Mouse (Mus musculus): ENCODE data around the gene Thyn1. TPM values are rescaled to one million over a fixed set of nuclear protein-coding genes. Genes with fewer than 3 reads are reported as not detected.

Gene Thyn1
- polyA plus RNA-seq, 1 experiment from 2014 or later = 128 TPM

DNA sequence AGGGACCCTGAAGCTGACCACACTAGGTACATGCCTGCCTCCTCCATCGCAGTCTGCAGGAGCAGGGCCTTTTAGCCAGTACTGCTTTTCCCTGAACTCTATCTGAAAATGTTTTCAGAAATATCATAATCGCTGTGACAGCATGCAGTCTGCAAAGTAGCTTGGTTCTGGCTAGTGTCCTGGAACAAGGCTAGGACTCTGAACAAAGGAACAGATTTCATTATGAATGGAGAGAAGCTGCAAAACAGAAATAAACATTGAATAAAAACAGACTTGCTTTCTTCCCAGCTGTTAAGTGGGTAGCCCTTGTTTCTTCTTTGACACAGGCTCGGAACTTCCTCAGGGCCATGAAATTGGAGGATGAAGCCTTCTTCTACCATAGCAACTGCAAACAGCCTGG is 5.7 kb downstream of the Thyn1 start:
- H3K9me3 ChIP-seq = no peaks in the 10 kb centered on the region
- no peak overlapping the region for H3K4me2 ChIP-seq (replicated peaks)
- WGBS = 92% methylated on average over 3 of the region's 3 CpGs
- H3K4me3 ChIP-seq = no peak overlapping the region
- no peak for ATAC-seq (ENCODE audit: low FRiP score, low read depth)
- no peak overlapping the region for H3K9ac ChIP-seq
- peaks cover 13% of the 10 kb centered on the region for H3K4me1 ChIP-seq
- peaks cover 67% of the 10 kb centered on the region for H3K36me3 ChIP-seq
- H3K27ac ChIP-seq = no peak overlapping the region
- no peaks in the 10 kb centered on the region for H3K27me3 ChIP-seq (replicated peaks)

DNA sequence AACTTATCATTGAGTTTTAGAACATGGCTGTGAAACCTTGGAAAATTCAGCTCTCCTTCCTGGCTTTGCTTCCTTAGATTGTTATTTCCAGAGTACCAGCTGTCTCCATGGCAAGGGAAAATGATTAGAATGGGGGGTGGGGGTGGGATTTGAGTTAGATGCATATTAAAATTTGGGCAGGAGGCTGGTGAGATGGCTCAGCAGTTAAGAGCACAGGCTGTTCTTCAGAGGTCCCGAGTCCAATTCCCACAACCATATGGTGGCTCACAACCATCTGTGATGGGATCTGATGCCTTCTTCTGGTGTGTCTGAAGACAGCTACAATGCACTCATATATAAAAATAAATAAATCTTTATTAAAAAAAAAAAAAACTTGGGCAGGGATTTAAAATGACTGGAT is 6.4 kb downstream of the Thyn1 start:
- no peak for ATAC-seq (ENCODE audit: low FRiP score, low read depth)
- Histone ChIP-seq H3K27ac (no peak overlapping the region), H3K36me3 (peaks cover 74% of the 10 kb centered on the region)

DNA sequence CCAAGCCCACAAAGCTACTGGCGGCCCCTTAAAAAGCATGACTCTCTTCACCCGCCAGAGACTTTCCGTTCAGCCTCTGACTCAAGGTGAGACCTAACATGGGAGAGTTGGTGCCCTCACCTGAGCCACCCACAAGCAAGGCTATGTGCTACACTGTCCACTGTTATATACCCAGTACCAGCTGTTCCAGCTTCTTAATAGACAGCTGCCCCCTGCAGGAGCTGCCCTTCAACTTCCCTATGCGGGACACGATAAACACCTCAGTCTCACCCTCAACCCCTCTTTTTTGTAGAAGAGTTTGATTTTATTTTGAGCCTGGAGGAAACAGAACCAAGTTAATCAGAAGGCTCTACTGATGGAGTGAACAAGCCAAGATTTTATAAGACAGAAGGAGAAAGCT is 7.4 kb downstream of the Thyn1 start:
- no peak for ATAC-seq (ENCODE audit: low FRiP score, low read depth)
- H3K36me3 ChIP-seq = peaks cover 82% of the 10 kb centered on the region
- H3K27ac ChIP-seq = no peak overlapping the region

More for the DNA sequence above, 6.4 kb downstream of the Thyn1 start:
- Histone ChIP-seq H3K27me3 (replicated peaks) (no peaks in the 10 kb centered on the region), H3K9ac (no peak overlapping the region), H3K9me3 (no peaks in the 10 kb centered on the region), H3K4me1 (peaks cover 6% of the 10 kb centered on the region; the same call in 1 of the 2 replicates), H3K4me2 (replicated peaks) (no peak overlapping the region), H3K4me3 (no peak overlapping the region)
- 86% methylated on average over 1 of the region's 1 CpGs for WGBS

GRCm38 (mm10) chr9:27009231-27009630 is 9.7 kb downstream of the Thyn1 start:
- ATAC-seq (ENCODE audit: low FRiP score, low read depth) = no peak
- Histone ChIP-seq H3K27me3 (replicated peaks) (no peaks in the 10 kb centered on the region), H3K27ac (no peak overlapping the region), H3K4me1 (no peaks in the 10 kb centered on the region), H3K9me3 (no peaks in the 10 kb centered on the region), H3K9ac (no peak overlapping the region), H3K4me3 (no peak overlapping the region), H3K36me3 (peaks cover 97% of the 10 kb centered on the region), H3K4me2 (replicated peaks) (no peak overlapping the region)
- WGBS = 90% methylated on average over 5 of the region's 5 CpGs

More for the DNA sequence above, 7.4 kb downstream of the Thyn1 start:
- Histone ChIP-seq H3K9ac (no peak overlapping the region), H3K4me2 (replicated peaks) (no peak overlapping the region), H3K4me3 (no peak overlapping the region), H3K9me3 (no peaks in the 10 kb centered on the region), H3K27me3 (replicated peaks) (no peaks in the 10 kb centered on the region), H3K4me1 (no peaks in the 10 kb centered on the region)
- 94% methylated on average over 5 of the region's 5 CpGs for WGBS

GRCm38 (mm10) chr9:27011572-27011971 is 12.1 kb downstream of the Thyn1 start:
- 92% methylated on average over 4 of the region's 4 CpGs for WGBS
- H3K9ac ChIP-seq = no peak overlapping the region
- H3K27ac ChIP-seq = no peak overlapping the region
- H3K4me1 ChIP-seq = no peaks in the 10 kb centered on the region
- H3K27me3 ChIP-seq (replicated peaks) = no peaks in the 10 kb centered on the region
- peaks cover 92% of the 10 kb centered on the region for H3K36me3 ChIP-seq
- H3K4me3 ChIP-seq = no peak overlapping the region
- H3K9me3 ChIP-seq = no peaks in the 10 kb centered on the region
- no peak overlapping the region for H3K4me2 ChIP-seq (replicated peaks)
- no peak for ATAC-seq (ENCODE audit: low FRiP score, low read depth)

GRCm38 (mm10) chr9:27018961-27019360 is 19.5 kb downstream of the Thyn1 start:
- Histone ChIP-seq H3K27ac (no peak overlapping the region), H3K36me3 (peaks cover 44% of the 10 kb centered on the region)

GRCm38 (mm10) chr9:27023681-27024080 is 24.2 kb downstream of the Thyn1 start:
- Histone ChIP-seq H3K36me3 (peaks cover 13% of the 10 kb centered on the region; the same call in 1 of the 2 replicates), H3K27ac (no peak overlapping the region), H3K4me3 (no peak overlapping the region), H3K4me2 (replicated peaks) (no peak overlapping the region), H3K9me3 (no peaks in the 10 kb centered on the region), H3K9ac (no peak overlapping the region), H3K27me3 (replicated peaks) (no peaks in the 10 kb centered on the region), H3K4me1 (peaks cover 24% of the 10 kb centered on the region)
- no peak for ATAC-seq (ENCODE audit: low FRiP score, low read depth)
- WGBS = 91% methylated on average over 4 of the region's 4 CpGs

More at GRCm38 (mm10) chr9:27018961-27019360, 19.5 kb downstream of the Thyn1 start:
- no peaks in the 10 kb centered on the region for H3K27me3 ChIP-seq (replicated peaks)
- H3K9me3 ChIP-seq = no peaks in the 10 kb centered on the region
- no peaks in the 10 kb centered on the region for H3K4me1 ChIP-seq
- H3K4me3 ChIP-seq = no peak overlapping the region
- H3K4me2 ChIP-seq (replicated peaks) = no peak overlapping the region
- H3K9ac ChIP-seq = no peak overlapping the region
- no peak for ATAC-seq (ENCODE audit: low FRiP score, low read depth)
- 95% methylated on average over 10 of the region's 10 CpGs for WGBS

- Histone ChIP-seq H3K4me3 (no peak overlapping the region), H3K4me2 (replicated peaks) (peak overlapping the region; percentile 87; the same call in 1 of the 2 replicates), H3K36me3 (peaks cover 4% of the 10 kb centered on the region; the same call in 1 of the 2 replicates), H3K9ac (no peak overlapping the region), H3K27ac (no peak overlapping the region), H3K9me3 (no peaks in the 10 kb centered on the region), H3K27me3 (replicated peaks) (no peaks in the 10 kb centered on the region), H3K4me1 (peaks cover 36% of the 10 kb centered on the region)
- WGBS = 83% methylated on average over 1 of the region's 1 CpGs
- no peak for ATAC-seq (ENCODE audit: low FRiP score, low read depth)
Measured at GRCm38 (mm10) chr9:27026708-27027107, 27.2 kb downstream of the Thyn1 start.

DNA sequence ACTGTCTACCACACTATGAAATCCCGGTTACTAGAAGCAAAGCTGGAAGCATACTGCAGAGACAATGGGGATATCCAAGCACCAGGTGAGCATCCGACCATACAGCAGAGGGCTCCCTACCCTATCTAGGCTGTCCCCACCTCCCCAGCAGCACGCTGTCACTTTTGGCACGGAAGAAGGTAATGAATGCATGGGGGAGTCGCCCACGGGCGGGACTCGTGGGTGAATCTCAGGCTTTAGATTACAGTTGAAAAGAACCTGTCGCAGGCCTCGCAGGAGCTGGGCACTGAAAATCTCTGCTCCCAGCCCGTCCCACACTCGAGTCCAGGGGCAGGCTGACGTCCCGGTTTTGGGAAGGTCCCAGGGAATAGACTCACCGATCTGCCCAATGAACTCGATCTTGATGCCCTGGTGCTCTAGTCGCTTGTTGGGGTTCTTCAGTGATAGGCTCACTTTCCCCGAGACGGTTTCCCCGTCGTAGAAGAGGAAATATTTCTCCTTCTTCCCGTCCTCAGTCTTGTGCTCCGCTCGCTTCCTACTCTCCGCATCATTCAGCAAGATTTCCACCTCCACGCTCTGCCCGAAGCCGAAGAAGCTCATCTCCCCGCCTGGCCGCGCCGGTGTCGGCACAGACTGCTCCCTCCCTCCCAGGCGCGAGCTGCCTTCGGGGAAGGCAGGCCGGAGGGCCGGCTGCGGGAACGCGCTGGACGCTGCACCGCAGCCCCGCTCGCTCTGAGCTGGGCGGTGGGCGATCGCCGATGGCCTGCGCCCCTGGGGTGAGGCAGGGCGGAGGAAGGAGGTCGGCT is 29.7 kb downstream of the Thyn1 start:
- Histone ChIP-seq H3K9ac (peak overlapping the region; percentile 86), H3K4me3 (peak overlapping the region; percentile 95), H3K4me1 (peaks cover 44% of the 10 kb centered on the region), H3K36me3 (peaks cover 4% of the 10 kb centered on the region; the same call in 1 of the 2 replicates), H3K4me2 (replicated peaks) (peak overlapping the region; percentile 87), H3K9me3 (no peaks in the 10 kb centered on the region), H3K27me3 (replicated peaks) (no peaks in the 10 kb centered on the region), H3K27ac (peak overlapping the region; percentile 75)
- peak; percentile 23 for ATAC-seq (ENCODE audit: low FRiP score, low read depth)
- WGBS = under 1% methylated on average over 52 of the region's 52 CpGs

DNA sequence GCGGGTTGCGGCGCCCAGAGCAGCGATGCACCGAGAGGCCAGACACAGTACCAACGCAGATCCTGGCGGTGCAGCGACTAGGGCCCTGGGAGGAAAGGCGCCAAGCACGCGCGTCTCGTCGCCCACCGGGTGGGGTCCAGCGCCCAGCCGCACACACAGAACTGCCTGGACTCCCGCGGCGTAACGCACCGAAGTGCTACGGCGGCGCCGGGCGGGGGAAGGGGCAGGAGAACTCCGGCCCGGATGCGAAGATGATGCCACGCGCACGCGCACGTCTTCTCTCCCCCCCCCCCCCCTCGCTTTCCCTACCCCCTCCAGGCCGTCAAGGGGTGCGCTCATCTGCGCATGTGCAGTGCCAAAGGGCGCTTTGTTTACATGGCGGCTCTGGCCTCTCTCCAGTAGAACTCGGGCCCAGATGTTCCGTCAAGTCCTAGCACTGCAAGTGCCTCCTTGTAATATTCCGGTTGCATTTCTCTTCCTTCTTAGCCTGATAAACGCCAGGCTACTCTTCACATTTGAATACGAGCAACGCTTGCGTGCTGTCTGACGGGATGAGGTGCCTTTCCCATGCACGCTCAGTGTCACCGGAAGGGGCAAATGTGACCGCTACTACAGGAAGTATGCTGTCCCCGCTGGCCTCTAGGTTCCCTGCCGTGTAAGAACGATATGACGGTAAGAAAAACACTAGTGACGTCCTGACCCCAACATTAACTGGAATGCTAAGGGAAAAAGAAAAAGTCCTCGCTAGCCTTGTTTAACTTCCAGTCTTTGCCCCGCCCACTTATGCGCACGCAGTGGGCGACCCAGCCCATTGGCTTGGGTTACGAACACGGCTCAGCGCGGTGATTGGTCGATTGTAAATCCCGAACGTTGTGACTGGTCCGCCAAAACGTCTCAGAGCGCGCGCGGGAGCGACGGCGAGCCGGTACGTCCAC is 30.6 kb downstream of the Thyn1 start, which contains the start of the genes Vps26b and Ncapd3:
Gene Vps26b, minus strand, starts transcription at position 238 of the 935 bp plus-strand sequence.
Gene Ncapd3, plus strand, starts transcription at position 348 of the 935 bp plus-strand sequence.
- H3K9ac ChIP-seq = peak within 1 kb of the TSS; percentile 86
- no peaks in the 10 kb centered on the region for H3K9me3 ChIP-seq
- H3K4me2 ChIP-seq (replicated peaks) = peak within 1 kb of the TSS; percentile 87
- H3K4me1 ChIP-seq = peaks cover 44% of the 10 kb centered on the region
- WGBS = under 1% methylated on average over 78 of the region's 80 CpGs
- H3K27me3 ChIP-seq (replicated peaks) = no peaks in the 10 kb centered on the region
- H3K27ac ChIP-seq = peak within 1 kb of the TSS; percentile 75
- peak within 1 kb of the TSS; percentile 95 for H3K4me3 ChIP-seq
- ATAC-seq (ENCODE audit: low FRiP score, low read depth) = peak; percentile 95
- H3K36me3 ChIP-seq = peaks cover 4% of the 10 kb centered on the region; the same call in 1 of the 2 replicates

- WGBS = under 1% methylated on average over 17 of the region's 17 CpGs
- Histone ChIP-seq H3K9ac (peak overlapping the region; percentile 86), H3K4me2 (replicated peaks) (peak overlapping the region; percentile 87), H3K27ac (peak overlapping the region; percentile 5; the same call in 1 of the 2 replicates), H3K4me1 (peaks cover 44% of the 10 kb centered on the region), H3K27me3 (replicated peaks) (no peaks in the 10 kb centered on the region), H3K4me3 (peak overlapping the region; percentile 95), H3K36me3 (peaks cover 4% of the 10 kb centered on the region; the same call in 1 of the 2 replicates), H3K9me3 (no peaks in the 10 kb centered on the region)
- ATAC-seq (ENCODE audit: low FRiP score, low read depth) = peak; percentile 19; the same call in 1 of the 2 replicates
Measured at GRCm38 (mm10) chr9:27030763-27031100, 31.2 kb downstream of the Thyn1 start.

- Histone ChIP-seq H3K4me3 (no peak overlapping the region), H3K4me2 (replicated peaks) (no peak overlapping the region), H3K36me3 (peaks cover 81% of the 10 kb centered on the region), H3K9ac (no peak overlapping the region), H3K27me3 (replicated peaks) (no peaks in the 10 kb centered on the region), H3K27ac (no peak overlapping the region), H3K4me1 (no peaks in the 10 kb centered on the region), H3K9me3 (no peaks in the 10 kb centered on the region)
- ATAC-seq (ENCODE audit: low FRiP score, low read depth) = no peak
- 90% methylated on average over 5 of the region's 5 CpGs for WGBS
Measured at GRCm38 (mm10) chr9:27043892-27044291, 44.4 kb downstream of the Thyn1 start.
